Mouse (Mus musculus): ENCODE data around the gene Ugt1a1.

Ugt1a1 gene

GRCm38 (mm10) chr1:88218591-88218990, 6.8 kb downstream of the Ugt1a1 start:
- DNase-seq, result no peak

- DNase-seq, result no peak
Observed at GRCm38 (mm10) chr1:88219054-88219453, 7.3 kb downstream of the Ugt1a1 start.

GRCm38 (mm10) chr1:88220336-88220735, 8.6 kb downstream of the Ugt1a1 start:
- peak; percentile 9 for DNase-seq

GRCm38 (mm10) chr1:88222216-88222615, 10.5 kb downstream of the Ugt1a1 start:
- DNase-seq, result no peak

- peak; percentile 18 for DNase-seq
Observed at GRCm38 (mm10) chr1:88223011-88223515, 11.3 kb downstream of the Ugt1a1 start.

- peak; percentile 13 for DNase-seq
Observed at GRCm38 (mm10) chr1:88223591-88223990, 11.8 kb downstream of the Ugt1a1 start.

GRCm38 (mm10) chr1:88224029-88224776, 12.4 kb downstream of the Ugt1a1 start:
- peak; percentile 50 for DNase-seq

GRCm38 (mm10) chr1:88225301-88225700, 13.5 kb downstream of the Ugt1a1 start:
- peak; percentile 6 for DNase-seq

GRCm38 (mm10) chr1:88225741-88226140, 14.0 kb downstream of the Ugt1a1 start:
- peak; percentile 1 for DNase-seq

GRCm38 (mm10) chr1:88226670-88227379, 15.1 kb downstream of the Ugt1a1 start, which contains the start of gene Mroh2a:
Mroh2a (plus strand) TSS chr1:88226986.
- DNase-seq, result peak; percentile 7

GRCm38 (mm10) chr1:88227482-88227881, 15.7 kb downstream of the Ugt1a1 start:
- peak; percentile 7 for DNase-seq

- DNase-seq, result peak; percentile 3
Observed at GRCm38 (mm10) chr1:88228121-88228520, 16.4 kb downstream of the Ugt1a1 start.

- DNase-seq, result no peak
Observed at GRCm38 (mm10) chr1:88229566-88229965, 17.8 kb downstream of the Ugt1a1 start.

GRCm38 (mm10) chr1:88229986-88230385, 18.2 kb downstream of the Ugt1a1 start:
- no peak for DNase-seq

GRCm38 (mm10) chr1:88230421-88230820, 18.7 kb downstream of the Ugt1a1 start:
- no peak for DNase-seq

GRCm38 (mm10) chr1:88230981-88231802, 19.4 kb downstream of the Ugt1a1 start:
- DNase-seq, result no peak

GRCm38 (mm10) chr1:88231803-88232499, 20.2 kb downstream of the Ugt1a1 start:
- DNase-seq, result no peak

GRCm38 (mm10) chr1:88232664-88233380, 21.1 kb downstream of the Ugt1a1 start:
- DNase-seq, result no peak

GRCm38 (mm10) chr1:88233421-88234247, 21.9 kb downstream of the Ugt1a1 start:
- DNase-seq, result no peak

GRCm38 (mm10) chr1:88234248-88234610, 22.5 kb downstream of the Ugt1a1 start:
- no peak for DNase-seq

GRCm38 (mm10) chr1:88234646-88235045, 22.9 kb downstream of the Ugt1a1 start:
- no peak for DNase-seq

Data from lung, postnatal 10 days (tissue).